Mouse (Mus musculus) frontal cortex, postnatal 25 days (tissue): ENCODE results near the gene Rsph14.

Source experiments
- DNase-seq, 2 experiments: peaks; one replicate each; pipeline ENCODE4 v3.0.0; 2022; ENCODE audit warnings: low spot score in 2 of 2

Gene Rsph14

GRCm38 (mm10) chr10:74994863-74995262 lies 37.5 kb downstream of the Rsph14 start:
- no peak for DNase-seq

GRCm38 (mm10) chr10:74990584-74991322 lies 41.6 kb downstream of the Rsph14 start:
- DNase-seq, result no peak

- no peak for DNase-seq
Observed at GRCm38 (mm10) chr10:74989814-74990213, 42.6 kb downstream of the Rsph14 start.

- DNase-seq, result no peak
Observed at GRCm38 (mm10) chr10:74987698-74988470, 44.5 kb downstream of the Rsph14 start.

GRCm38 (mm10) chr10:74983176-74983575 lies 49.2 kb downstream of the Rsph14 start:
- DNase-seq, result no peak

GRCm38 (mm10) chr10:74981159-74981558 lies 51.2 kb downstream of the Rsph14 start:
- DNase-seq, result no peak

GRCm38 (mm10) chr10:74978056-74978455 lies 54.3 kb downstream of the Rsph14 start:
- no peak for DNase-seq

- no peak for DNase-seq
Observed at GRCm38 (mm10) chr10:74976429-74976828, 56.0 kb downstream of the Rsph14 start.

- no peak for DNase-seq
Observed at GRCm38 (mm10) chr10:74975626-74976025, 56.8 kb downstream of the Rsph14 start.

GRCm38 (mm10) chr10:74973026-74973425 lies 59.4 kb downstream of the Rsph14 start:
- DNase-seq, result no peak

- DNase-seq, result no peak
Observed at GRCm38 (mm10) chr10:74969266-74969665, 63.1 kb downstream of the Rsph14 start.

- peak in 1 of 2 experiments; percentile 27 for DNase-seq
Observed at GRCm38 (mm10) chr10:74967651-74968267, 64.6 kb downstream of the Rsph14 start.

- peak; percentile 98 for DNase-seq
Observed at GRCm38 (mm10) chr10:74966850-74967451, 65.4 kb downstream of the Rsph14 start, which contains the start of gene Gnaz. Gnaz (plus strand) TSS chr10:74967177.

- DNase-seq, result no peak
Observed at GRCm38 (mm10) chr10:74964380-74964779, 68.0 kb downstream of the Rsph14 start.

- peak in 1 of 2 experiments; percentile 20 for DNase-seq
Observed at GRCm38 (mm10) chr10:74952830-74953443, 79.4 kb downstream of the Rsph14 start.

- no peak for DNase-seq
Observed at GRCm38 (mm10) chr10:74940795-74941194, 91.6 kb downstream of the Rsph14 start.

- DNase-seq, result no peak
Observed at GRCm38 (mm10) chr10:74939300-74939699, 93.1 kb downstream of the Rsph14 start.

- DNase-seq, result no peak
Observed at GRCm38 (mm10) chr10:74938410-74938809, 94.0 kb downstream of the Rsph14 start.

- no peak for DNase-seq
Observed at GRCm38 (mm10) chr10:74937003-74937790, 95.2 kb downstream of the Rsph14 start.

GRCm38 (mm10) chr10:74935016-74935415 lies 97.4 kb downstream of the Rsph14 start:
- DNase-seq, result no peak

- DNase-seq, result no peak
Observed at GRCm38 (mm10) chr10:74934521-74934920, 97.9 kb downstream of the Rsph14 start.
